Mouse (Mus musculus): ENCODE data around the gene Bnipl. TPM values are rescaled to one million over a fixed set of nuclear protein-coding genes. Genes with fewer than 3 reads are reported as not detected.

Bnipl gene
- polyA plus RNA-seq, 1 experiment, result not detected

- no peak overlapping the region for H3K27ac ChIP-seq (ENCODE audit: insufficient read depth, low read length)
- no peak overlapping the region for H3K4me3 ChIP-seq (ENCODE audit: insufficient read depth, low read length)
- TF ChIP-seq POLR2A (IDR thresholded peaks at IDR 0.05; ENCODE audit: low read depth, low read length) (no peak), CTCF (IDR thresholded peaks at IDR 0.05; ENCODE audit: borderline replicate concordance, insufficient read depth, low read length) (no peak)
- peaks cover 2% of the 10 kb centered on the region; the same call in 1 of the 2 replicates for H3K4me1 ChIP-seq (ENCODE audit: control insufficient read depth, insufficient read depth, low read length)
Observed at GRCm38 (mm10) chr3:95200132-95200531, 50.9 kb downstream of the Bnipl start.

DNA sequence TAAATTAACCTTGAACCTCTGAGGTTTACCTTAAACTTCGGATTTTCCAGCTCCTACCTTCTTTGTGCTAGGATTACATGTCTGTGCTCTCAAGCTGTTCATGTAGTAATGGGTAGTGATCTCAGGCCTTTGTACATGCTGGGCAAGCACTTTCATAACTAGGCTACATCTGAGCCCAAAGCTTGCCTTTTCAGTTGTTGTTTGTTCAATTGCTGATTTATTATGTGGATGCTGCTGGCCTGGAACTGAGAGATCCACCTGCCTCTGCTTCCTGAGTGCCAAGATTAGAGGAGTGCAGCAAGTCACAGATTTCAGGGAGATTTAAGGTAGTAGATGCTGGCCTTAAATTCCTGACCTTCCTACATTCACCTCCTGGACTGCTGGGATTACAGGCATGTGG is 51.9 kb downstream of the Bnipl start:
- no peak for TF ChIP-seq CTCF (IDR thresholded peaks at IDR 0.05; ENCODE audit: borderline replicate concordance, insufficient read depth, low read length)
- TF ChIP-seq POLR2A (IDR thresholded peaks at IDR 0.05; ENCODE audit: low read depth, low read length), result no peak
- peaks cover 4% of the 10 kb centered on the region; the same call in 1 of the 2 replicates for H3K4me1 ChIP-seq (ENCODE audit: control insufficient read depth, insufficient read depth, low read length)
- no peak overlapping the region for H3K4me3 ChIP-seq (ENCODE audit: insufficient read depth, low read length)
- H3K27ac ChIP-seq (ENCODE audit: insufficient read depth, low read length), result no peak overlapping the region

DNA sequence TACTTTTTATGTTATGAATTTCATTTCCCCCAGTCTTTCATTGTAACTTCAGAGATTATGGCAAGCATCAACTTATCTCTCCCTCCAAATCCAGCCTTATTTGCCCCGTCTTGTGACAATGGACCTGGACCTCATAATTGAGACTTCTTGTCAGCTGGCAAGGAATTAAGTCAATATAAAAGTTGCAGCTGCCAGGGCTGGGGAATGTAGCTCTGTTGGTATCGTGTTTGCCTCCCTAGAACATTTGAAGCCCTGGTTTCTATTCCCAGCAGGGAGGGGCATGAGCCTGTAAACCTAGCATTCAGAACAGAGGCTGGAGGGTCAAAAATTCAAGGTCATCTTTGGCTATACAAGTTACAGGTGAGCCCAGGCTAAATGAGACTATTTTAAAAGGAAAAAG is 55.2 kb downstream of the Bnipl start:
- TF ChIP-seq CTCF (IDR thresholded peaks at IDR 0.05; ENCODE audit: borderline replicate concordance, insufficient read depth, low read length) (no peak), POLR2A (IDR thresholded peaks at IDR 0.05; ENCODE audit: low read depth, low read length) (no peak)
- H3K4me1 ChIP-seq (ENCODE audit: control insufficient read depth, insufficient read depth, low read length), result peaks cover 6% of the 10 kb centered on the region
- no peak overlapping the region for H3K27ac ChIP-seq (ENCODE audit: insufficient read depth, low read length)
- H3K4me3 ChIP-seq (ENCODE audit: insufficient read depth, low read length), result no peak overlapping the region

GRCm38 (mm10) chr3:95194721-95195135 is 56.3 kb downstream of the Bnipl start:
- no peak for TF ChIP-seq POLR2A (IDR thresholded peaks at IDR 0.05; ENCODE audit: low read depth, low read length)
- no peak for TF ChIP-seq CTCF (IDR thresholded peaks at IDR 0.05; ENCODE audit: borderline replicate concordance, insufficient read depth, low read length)
- H3K4me1 ChIP-seq (ENCODE audit: control insufficient read depth, insufficient read depth, low read length), result peaks cover 6% of the 10 kb centered on the region
- H3K27ac ChIP-seq (ENCODE audit: insufficient read depth, low read length), result no peak overlapping the region
- no peak overlapping the region for H3K4me3 ChIP-seq (ENCODE audit: insufficient read depth, low read length)

Other genes with a start within 250 kb of the Bnipl start
- gene Zfp687, start 235.7 kb downstream of the Bnipl start, polyA plus RNA-seq (2011; ENCODE audit: insufficient read length, low read depth, missing spikeins), result 18.4 and 20.2 TPM in 2 replicates
- 234 and 248 TPM in 2 replicates for gene Psmd4, start 208.6 kb downstream of the Bnipl start, polyA plus RNA-seq (2011; ENCODE audit: insufficient read length, low read depth, missing spikeins)
- 73.5 and 78.1 TPM in 2 replicates for gene Pip5k1a, start 144.3 kb downstream of the Bnipl start, polyA plus RNA-seq (2011; ENCODE audit: insufficient read length, low read depth, missing spikeins)
- gene Vps72, start 140.2 kb downstream of the Bnipl start, polyA plus RNA-seq (2011; ENCODE audit: insufficient read length, low read depth, missing spikeins), result 37.2 and 40.4 TPM in 2 replicates
- gene Tmod4, start 126.7 kb downstream of the Bnipl start, polyA plus RNA-seq (2011; ENCODE audit: insufficient read length, low read depth, missing spikeins), result not detected in 2 replicates
- gene Scnm1, start 117.2 kb downstream of the Bnipl start, polyA plus RNA-seq (2011; ENCODE audit: insufficient read length, low read depth, missing spikeins), result 43.5 and 51.5 TPM in 2 replicates
- gene Lysmd1, start 117.1 kb downstream of the Bnipl start, polyA plus RNA-seq (2011; ENCODE audit: insufficient read length, low read depth, missing spikeins), result 5.4 and 5.6 TPM in 2 replicates
- gene Tnfaip8l2, start 108.8 kb downstream of the Bnipl start, polyA plus RNA-seq (2011; ENCODE audit: insufficient read length, low read depth, missing spikeins), result 0.47 TPM in 1 of 2 replicates, not detected in the other
- 5.9 and 8.6 TPM in 2 replicates for gene Sema6c, start 90.7 kb downstream of the Bnipl start, polyA plus RNA-seq (2011; ENCODE audit: insufficient read length, low read depth, missing spikeins)
- 16.1 and 22.7 TPM in 2 replicates for gene Gabpb2, start 33.3 kb downstream of the Bnipl start, polyA plus RNA-seq (2011; ENCODE audit: insufficient read length, low read depth, missing spikeins)
- 65.4 and 67.4 TPM in 2 replicates for gene Cdc42se1, start 22.5 kb downstream of the Bnipl start, polyA plus RNA-seq (2011; ENCODE audit: insufficient read length, low read depth, missing spikeins)
- gene Mllt11, start 19.0 kb downstream of the Bnipl start, polyA plus RNA-seq (2011; ENCODE audit: insufficient read length, low read depth, missing spikeins), result 33.0 and 44.0 TPM in 2 replicates
- not detected in 2 replicates for gene Gm128, start 9.6 kb downstream of the Bnipl start, polyA plus RNA-seq (2011; ENCODE audit: insufficient read length, low read depth, missing spikeins)
- gene Mindy1, start 30.2 kb upstream of the Bnipl start, polyA plus RNA-seq (2011; ENCODE audit: insufficient read length, low read depth, missing spikeins), result 25.5 and 26.9 TPM in 2 replicates
- gene Prune1, start 30.9 kb upstream of the Bnipl start, polyA plus RNA-seq (2011; ENCODE audit: insufficient read length, low read depth, missing spikeins), result 22.2 and 22.9 TPM in 2 replicates
- 0.79 and 1.2 TPM in 2 replicates for gene Anxa9, start 56.0 kb upstream of the Bnipl start, polyA plus RNA-seq (2011; ENCODE audit: insufficient read length, low read depth, missing spikeins)
- 159 and 178 TPM in 2 replicates for gene Cers2, start 63.6 kb upstream of the Bnipl start, polyA plus RNA-seq (2011; ENCODE audit: insufficient read length, low read depth, missing spikeins)
- gene Setdb1, start 106.0 kb upstream of the Bnipl start, polyA plus RNA-seq (2011; ENCODE audit: insufficient read length, low read depth, missing spikeins), result 28.6 and 34.3 TPM in 2 replicates
- not detected in 2 replicates for gene 4930558C23Rik, start 151.6 kb upstream of the Bnipl start, polyA plus RNA-seq (2011; ENCODE audit: insufficient read length, low read depth, missing spikeins)
- 56.8 and 72.1 TPM in 2 replicates for gene Arnt, start 183.2 kb upstream of the Bnipl start, polyA plus RNA-seq (2011; ENCODE audit: insufficient read length, low read depth, missing spikeins)
- gene Ctsk, start 248.1 kb upstream of the Bnipl start, polyA plus RNA-seq (2011; ENCODE audit: insufficient read length, low read depth, missing spikeins), result 60.5 and 72.7 TPM in 2 replicates

All from embryonic fibroblast, embryonic 13.5 days (primary cell).